Comparison of ENCODE assay signal across 7 mouse cellular contexts in the genomic region with DNA sequence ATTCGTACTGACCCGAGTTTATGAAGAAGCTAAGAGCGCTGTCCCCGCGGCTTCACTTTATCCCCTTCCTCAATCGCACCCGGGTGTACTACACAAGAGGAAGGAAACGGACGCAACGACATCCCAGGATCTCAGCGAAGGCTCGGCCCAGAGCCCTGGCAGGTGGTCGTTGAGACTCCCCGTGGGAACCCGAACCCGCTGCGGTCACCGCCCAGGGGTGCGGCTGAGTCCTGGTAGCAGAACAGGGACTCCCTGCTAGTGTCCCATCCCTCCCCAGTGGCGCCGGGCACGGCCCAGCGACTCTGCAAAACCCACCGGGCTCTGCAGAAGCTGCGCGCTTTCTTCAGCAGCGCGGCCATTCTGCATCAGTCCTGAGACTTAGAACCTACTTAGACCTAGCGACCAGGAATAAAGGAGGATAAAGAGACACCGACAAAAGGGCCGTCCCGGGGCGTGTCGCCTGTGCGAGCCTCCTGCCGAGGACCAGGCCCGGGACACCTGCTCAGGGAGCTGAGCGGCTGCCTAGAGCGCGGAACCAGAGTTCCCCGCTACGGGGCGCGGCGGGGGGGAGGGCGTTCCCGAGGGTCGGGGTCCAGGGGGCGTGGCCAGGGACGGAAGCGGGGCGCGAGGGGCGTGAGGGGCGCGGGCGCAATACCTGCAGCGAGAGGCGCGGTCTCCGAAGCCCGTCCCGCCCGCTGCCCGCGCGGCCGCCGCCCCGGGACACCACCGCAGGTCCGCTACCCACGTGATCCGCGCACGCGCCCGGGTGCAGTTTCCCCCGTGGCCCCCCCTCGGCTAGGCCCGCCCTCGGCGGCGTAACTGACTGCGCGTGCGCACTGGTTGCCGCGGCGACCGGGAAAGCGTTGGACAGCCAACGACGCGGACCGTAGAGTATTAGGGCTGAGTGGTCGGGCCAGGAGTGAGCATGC. TPM values are rescaled to one million over a fixed set of nuclear protein-coding genes. Genes with fewer than 3 reads are reported as not detected.
DNase-seq lines count a peak whose midpoint lies in the region; ATAC-seq and TF ChIP-seq lines count a peak whose summit lies in the region.

A gene (minus strand): TSS at position 747 of the 929 bp plus-strand sequence.
A gene (plus strand): TSS at position 799 of the 929 bp plus-strand sequence.

- H3K36me3 ChIP-seq in embryonic facial prominence, embryonic 11.5 days (replicated peaks; ENCODE audit: control insufficient read depth, insufficient read depth, low read depth, low read length): no peaks in the 10 kb centered on the region
- no peaks in the 10 kb centered on the region for H3K36me3 ChIP-seq in limb, embryonic 11.5 days (ENCODE audit: control insufficient read depth, insufficient read depth, low read length)
- H3K36me3 ChIP-seq in midbrain, embryonic 13.5 days: no peaks in the 10 kb centered on the region
- H3K36me3 ChIP-seq in small intestine, adult 2 months (ENCODE audit: control insufficient read depth, insufficient read depth, low read length): 0 out of 2 replicates have a peak, but pooled peaks cover 2% of the 10 kb centered on the region

- peak; percentile 99 for DNase-seq in adrenal gland, postnatal 25 days
- DNase-seq in embryonic facial prominence, embryonic 11.5 days (ENCODE audit: low spot score): peak; percentile 93
- DNase-seq in heart, adult 11 months: peak; percentile 99
- DNase-seq in kidney, adult 18-20 months: peak; percentile 99
- DNase-seq in limb, embryonic 11.5 days (ENCODE audit: low spot score): peak; percentile 95

- H3K9me3 ChIP-seq in embryonic facial prominence, embryonic 11.5 days (replicated peaks; ENCODE audit: control insufficient read depth, low read length): no peaks in the 10 kb centered on the region
- no peaks in the 10 kb centered on the region for H3K9me3 ChIP-seq in limb, embryonic 11.5 days (ENCODE audit: control insufficient read depth, low read length)
- H3K9me3 ChIP-seq in midbrain, embryonic 13.5 days: no peaks in the 10 kb centered on the region

- no peak within 1 kb of the TSS for H3K27ac ChIP-seq in embryonic facial prominence, embryonic 11.5 days (replicated peaks; ENCODE audit: low read depth, low read length)
- H3K27ac ChIP-seq in limb, embryonic 11.5 days (replicated peaks; ENCODE audit: low read depth, low read length): no peak within 1 kb of the TSS
- peak within 1 kb of the TSS; percentile 79 for H3K27ac ChIP-seq in midbrain, embryonic 13.5 days
- H3K27ac ChIP-seq in small intestine, adult 2 months (ENCODE audit: insufficient read depth, low read depth, low read length): peak within 1 kb of the TSS; percentile 81

- peaks cover 3% of the 10 kb centered on the region; the same call in 1 of the 2 replicates for H3K4me1 ChIP-seq in embryonic facial prominence, embryonic 11.5 days (ENCODE audit: control insufficient read depth, insufficient read depth, low read length)
- H3K4me1 ChIP-seq in limb, embryonic 11.5 days (ENCODE audit: control insufficient read depth, insufficient read depth, low read length): no peaks in the 10 kb centered on the region
- H3K4me1 ChIP-seq in midbrain, embryonic 13.5 days (replicated peaks): peaks cover 36% of the 10 kb centered on the region
- peaks cover 18% of the 10 kb centered on the region for H3K4me1 ChIP-seq in small intestine, adult 2 months (ENCODE audit: control insufficient read depth, insufficient read depth, insufficient read length, low read length)

- peak within 1 kb of the TSS; percentile 68 for H3K9ac ChIP-seq in embryonic facial prominence, embryonic 11.5 days (replicated peaks; ENCODE audit: low read length)
- H3K9ac ChIP-seq in limb, embryonic 11.5 days (ENCODE audit: low read length): peak within 1 kb of the TSS; percentile 67
- peak within 1 kb of the TSS; percentile 89 for H3K9ac ChIP-seq in midbrain, embryonic 13.5 days (replicated peaks)

- TF ChIP-seq CTCF in small intestine, adult 2 months (IDR thresholded peaks at IDR 0.05; ENCODE audit: extremely low read depth, insufficient read length, insufficient replicate concordance, low read depth, low read length): no peak

- peaks cover 4% of the 10 kb centered on the region; the same call in 1 of the 2 replicates for H3K27me3 ChIP-seq in embryonic facial prominence, embryonic 11.5 days (ENCODE audit: control insufficient read depth, insufficient read depth, low read length)
- H3K27me3 ChIP-seq in limb, embryonic 11.5 days (ENCODE audit: control insufficient read depth, insufficient read depth, low read length): peaks cover 8% of the 10 kb centered on the region
- peaks cover 28% of the 10 kb centered on the region for H3K27me3 ChIP-seq in midbrain, embryonic 13.5 days
- H3K27me3 ChIP-seq in small intestine, adult 2 months (ENCODE audit: control insufficient read depth, insufficient read depth, low read length): no peaks in the 10 kb centered on the region

- peak within 1 kb of the TSS; percentile 78 for H3K4me3 ChIP-seq in embryonic facial prominence, embryonic 11.5 days (ENCODE audit: low read depth, low read length)
- H3K4me3 ChIP-seq in limb, embryonic 11.5 days (ENCODE audit: low read depth, low read length): peak within 1 kb of the TSS; percentile 80
- H3K4me3 ChIP-seq in midbrain, embryonic 13.5 days (replicated peaks): peak within 1 kb of the TSS; percentile 91
- H3K4me3 ChIP-seq in small intestine, adult 2 months (ENCODE audit: low read depth, low read length): peak within 1 kb of the TSS; percentile 89

- ATAC-seq in embryonic facial prominence, embryonic 11.5 days (replicated peaks; ENCODE audit: insufficient number of reproducible peaks, low FRiP score, low TSS enrichment, low read depth): peak; percentile 78
- ATAC-seq in limb, embryonic 11.5 days (ENCODE audit: insufficient number of reproducible peaks, low FRiP score, low TSS enrichment, low read depth): peak; percentile 87
- ATAC-seq in midbrain, embryonic 13.5 days: peak; percentile 94

- under 1% methylated on average over 85 of the region's 97 CpGs for WGBS in embryonic facial prominence, embryonic 11.5 days
- 1% methylated on average over 67 of the region's 97 CpGs for WGBS in limb, embryonic 11.5 days
- under 1% methylated on average over 93 of the region's 97 CpGs for WGBS in midbrain, embryonic 13.5 days
- WGBS in small intestine, adult 2 months: under 1% methylated on average over 97 of the region's 97 CpGs

- peak; percentile 15; the same call in 1 of the 2 replicates for TF ChIP-seq POLR2A in small intestine, adult 2 months (IDR thresholded peaks at IDR 0.05; ENCODE audit: low read depth, low read length)

- peak within 1 kb of the TSS; percentile 98 for H3K4me2 ChIP-seq in embryonic facial prominence, embryonic 11.5 days (ENCODE audit: low read depth, low read length)
- H3K4me2 ChIP-seq in limb, embryonic 11.5 days (ENCODE audit: low read depth, severe bottlenecking): peak within 1 kb of the TSS; percentile 85
- H3K4me2 ChIP-seq in midbrain, embryonic 13.5 days (replicated peaks): peak within 1 kb of the TSS; percentile 87

RNA-seq across cellular contexts. Expression of the first gene that starts in this region (rescaled TPM):
- total RNA-seq in adrenal gland, postnatal 25 days (2021): 40.0 and 64.0 TPM in 2 replicates
- 39.6 and 45.2 TPM in 2 replicates for polyA plus RNA-seq in embryonic facial prominence, embryonic 11.5 days (2014; fragmentation: Nextera tagmentation; extraction: Ambion mirVana)
- 30.1 and 33.9 TPM in 2 replicates for polyA plus RNA-seq in limb, embryonic 11.5 days (2014; fragmentation: Nextera tagmentation; extraction: Ambion mirVana)
- 153 and 157 TPM in 2 replicates for polyA plus RNA-seq in midbrain, embryonic 13.5 days (2015; fragmentation: Nextera tagmentation; extraction: Ambion mirVana)
- 13.4 and 20.9 TPM in 2 replicates for polyA plus RNA-seq in small intestine, adult 2 months (2012; rRNA removed)

RNA-seq across cellular contexts. Expression of the second gene that starts in this region (rescaled TPM):
- total RNA-seq in adrenal gland, postnatal 25 days (2021): 0.15 TPM in 1 of 2 replicates, not detected in the other
- 0.13 TPM in 1 of 2 replicates, not detected in the other for polyA plus RNA-seq in embryonic facial prominence, embryonic 11.5 days (2014; fragmentation: Nextera tagmentation; extraction: Ambion mirVana)
- 0.09 TPM in 1 of 2 replicates, not detected in the other for polyA plus RNA-seq in limb, embryonic 11.5 days (2014; fragmentation: Nextera tagmentation; extraction: Ambion mirVana)
- polyA plus RNA-seq in midbrain, embryonic 13.5 days (2015; fragmentation: Nextera tagmentation; extraction: Ambion mirVana): 0.12 and 0.15 TPM in 2 replicates
- polyA plus RNA-seq in small intestine, adult 2 months (2012; rRNA removed): 3.7 and 9.4 TPM in 2 replicates

Comparison
In these comparisons a context has a peak if more than half of its experiments do, and no peak if none do; other contexts are left out.
1. H3K27ac ChIP-seq: peak in midbrain, embryonic 13.5 days (single experiment) and small intestine, adult 2 months (single experiment); none in embryonic facial prominence, embryonic 11.5 days (single experiment) and limb, embryonic 11.5 days (single experiment).
2. Peak in every context shown above with its lines, with median percentiles within 50 percentile points of each other: DNase-seq, ATAC-seq, H3K4me2 ChIP-seq, H3K4me3 ChIP-seq and H3K9ac ChIP-seq.